Mouse (Mus musculus) kidney, adult 18-20 months (tissue): Measurements from ENCODE around the gene Mcrs1.

Experiments used
- DNase-seq: peaks from one replicate; pipeline ENCODE4 v3.0.0; 2021

Gene Mcrs1

GRCm38 (mm10) chr15:99195043-99195442, 56.7 kb downstream of the Mcrs1 start:
- no peak for DNase-seq

GRCm38 (mm10) chr15:99194358-99194757, 57.4 kb downstream of the Mcrs1 start:
- no peak for DNase-seq
